Mouse (Mus musculus) ES-E14 (cell line): ENCODE measurements around the gene Sult6b2. TPM values are rescaled to one million over a fixed set of nuclear protein-coding genes. Genes with fewer than 3 reads are reported as not detected.
A peak's percentile ranks its signal among the peaks of the same experiment; 100 is the strongest.

Experiments used
- DNase-seq: peaks from one replicate; pipeline ENCODE4 v3.0.0-alpha.2; 2013; ENCODE audit warnings: low read depth, low spot score
- H3K27ac ChIP-seq: 2 replicates; pipeline ENCODE4 v1.5.1; 2012; ENCODE audit warnings: low read depth, mild to moderate bottlenecking, low read length, moderate library complexity, mixed read lengths; ENCODE audit not compliant: poor library complexity, insufficient read depth, severe bottlenecking
- H3K36me3 ChIP-seq: 2 replicates; pipeline ENCODE4 v1.6.1; 2012; ENCODE audit warnings: mild to moderate bottlenecking, low read length, moderate library complexity, mixed read lengths; ENCODE audit not compliant: control insufficient read depth, poor library complexity, insufficient read depth, severe bottlenecking
- H3K4me1 ChIP-seq, 2 experiments: fragments of 150-350 bp in 1 of 2; sonication (generic) in 1 of 2; 2 replicates each; pipeline ENCODE4 v1.6.1; 2012; ENCODE audit warnings: low read length in 2 of 2, mild to moderate bottlenecking in 1 of 2, mixed read lengths in 1 of 2; ENCODE audit not compliant: control insufficient read depth in 2 of 2, insufficient read depth in 2 of 2, poor library complexity in 1 of 2
- H3K4me3 ChIP-seq, 2 experiments: fragments of 150-350 bp in 1 of 2; sonication (generic) in 1 of 2; 2 replicates each; pipeline ENCODE4 v1.5.1; 2012; ENCODE audit warnings: low read length in 2 of 2, low read depth in 1 of 2, mild to moderate bottlenecking in 1 of 2, mixed read lengths in 1 of 2; ENCODE audit not compliant: insufficient read depth in 1 of 2, poor library complexity in 1 of 2, severe bottlenecking in 1 of 2
- H3K9ac ChIP-seq: 2 replicates; pipeline ENCODE4 v1.6.1; 2012; ENCODE audit warnings: low read depth, mild to moderate bottlenecking, low read length, mixed read lengths; ENCODE audit not compliant: poor library complexity, insufficient read depth, severe bottlenecking
- H3K9me3 ChIP-seq: fragments of 150-350 bp; sonication (generic); 2 replicates; pipeline ENCODE4 v1.6.1; 2012; ENCODE audit warnings: low read depth, mild to moderate bottlenecking, low read length; ENCODE audit not compliant: control insufficient read depth, insufficient read depth
- CHD2 ChIP-seq: IDR thresholded peaks from 2 replicates; pipeline ENCODE4 v1.6.1; 2014; ENCODE audit warnings: mild to moderate bottlenecking, low read depth, low read length, inconsistent platforms
- HCFC1 ChIP-seq: IDR thresholded peaks from 2 replicates; pipeline ENCODE4 v1.6.1; 2012; ENCODE audit warnings: low read length, inconsistent platforms, borderline replicate concordance; ENCODE audit not compliant: insufficient read depth
- MAFK ChIP-seq: IDR thresholded peaks from 2 replicates; pipeline ENCODE4 v1.6.1; 2014; ENCODE audit warnings: mild to moderate bottlenecking, low read depth, low read length, inconsistent platforms; ENCODE audit not compliant: insufficient read depth
- ZC3H11A ChIP-seq: IDR thresholded peaks from 2 replicates; pipeline ENCODE4 v1.6.1; 2012; ENCODE audit warnings: low read depth, mild to moderate bottlenecking, inconsistent platforms, low read length, borderline replicate concordance
- ZNF384 ChIP-seq: IDR thresholded peaks from 2 replicates; pipeline ENCODE4 v1.6.1; 2012; ENCODE audit warnings: low read depth, low read length, inconsistent platforms
- in situ Hi-C, 2 experiments: fragments of 600-800 bp; cut with MboI; formaldehyde crosslinking; loops; one replicate each; pipeline ENCODE4 v1.15.1; 2025; ENCODE audit warnings: low sequenced_read_pairs in 2 of 2, inconsistent platforms in 1 of 2; ENCODE audit not compliant: unreplicated experiment in 2 of 2
- total RNA-seq: library from RNA; depleted of rRNA; stranded (reverse); fragments of 300-350 nt; gene quantifications from 2 replicates; pipeline ENCODE4 v1.2.3, GENCODE M21; 2012

Sult6b2 gene
- total RNA-seq, 1 experiment = 0.31 TPM

DNA sequence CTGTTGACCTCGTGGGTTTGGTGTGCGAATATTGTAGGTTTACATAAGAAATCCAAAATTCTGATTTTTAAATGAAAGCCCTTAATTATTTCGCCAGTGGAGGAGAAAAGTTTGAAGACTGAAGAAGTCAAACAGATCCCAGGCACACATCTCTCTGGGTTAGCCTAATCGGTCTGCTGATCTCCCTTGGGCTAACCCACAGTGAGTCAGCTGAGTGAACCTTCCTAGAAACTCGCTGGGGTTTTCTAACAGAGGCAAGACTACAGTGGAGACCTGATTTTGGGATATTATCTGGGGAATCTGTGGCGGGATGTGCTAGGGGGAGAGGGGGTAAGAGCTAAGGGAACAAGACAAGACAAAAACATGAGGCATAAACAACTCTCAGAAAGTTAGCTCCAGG is 5.9 kb upstream of the Sult6b2 start:
- peaks cover 9 to 11% of the 10 kb centered on the region in 2 experiments for H3K4me1 ChIP-seq
- H3K9me3 ChIP-seq = no peaks in the 10 kb centered on the region
- no peak overlapping the region for H3K27ac ChIP-seq
- no peak for DNase-seq
- H3K36me3 ChIP-seq = no peaks in the 10 kb centered on the region
- H3K4me3 ChIP-seq = no peak overlapping the region
- TF ChIP-seq MAFK = no peak
- no peak for TF ChIP-seq ZC3H11A
- no peak for TF ChIP-seq ZNF384
- no peak for TF ChIP-seq CHD2
- TF ChIP-seq HCFC1 = no peak
- in situ Hi-C loops = no loop called here
- no peak overlapping the region for H3K9ac ChIP-seq

GRCm38 (mm10) chr6:142809373-142810098 is 5.2 kb upstream of the Sult6b2 start:
- Histone ChIP-seq H3K9me3 (no peaks in the 10 kb centered on the region), H3K4me3 (no peak overlapping the region), H3K9ac (no peak overlapping the region), H3K27ac (0 out of 2 replicates have a peak overlapping the region, but pooled peaks have one; percentile 13), H3K36me3 (no peaks in the 10 kb centered on the region), H3K4me1 (peaks cover 9 to 11% of the 10 kb centered on the region in 2 experiments)
- in situ Hi-C loops = no loop called here
- TF ChIP-seq MAFK = peak; percentile 96
- no peak for TF ChIP-seq CHD2
- no peak for DNase-seq

DNA sequence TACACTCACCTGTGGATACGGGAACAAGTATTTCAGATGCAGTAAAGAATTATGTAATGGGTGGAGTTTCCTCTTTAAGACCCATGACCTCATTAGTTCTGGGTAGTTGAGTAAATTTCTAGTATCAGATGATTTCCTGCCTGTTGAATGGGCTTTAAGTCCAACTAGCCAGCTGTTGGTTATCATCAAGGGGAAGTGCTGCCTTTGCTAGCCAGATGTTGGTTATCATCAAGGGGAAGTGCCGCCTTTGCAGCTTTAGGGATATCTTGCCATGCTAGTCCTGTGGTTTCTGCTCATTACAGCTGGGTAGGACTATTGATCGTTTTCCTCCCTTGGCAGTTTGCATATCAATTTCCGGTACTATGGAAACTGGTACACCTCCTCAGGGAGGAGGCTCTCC is 2.0 kb upstream of the Sult6b2 start:
- TF ChIP-seq ZNF384 (no peak), HCFC1 (no peak), ZC3H11A (no peak), CHD2 (no peak), MAFK (no peak)
- Histone ChIP-seq H3K9me3 (no peaks in the 10 kb centered on the region), H3K4me1 (peaks cover 7 to 9% of the 10 kb centered on the region in 2 experiments), H3K9ac (no peak overlapping the region), H3K36me3 (no peaks in the 10 kb centered on the region), H3K4me3 (no peak overlapping the region), H3K27ac (no peak overlapping the region)
- in situ Hi-C loops = no loop called here
- no peak for DNase-seq

- no peaks in the 10 kb centered on the region for H3K4me1 ChIP-seq
- no peak overlapping the region for H3K9ac ChIP-seq
- DNase-seq = no peak
- no peaks in the 10 kb centered on the region for H3K36me3 ChIP-seq
- in situ Hi-C loops = no loop called here
- H3K27ac ChIP-seq = no peak overlapping the region
- no peaks in the 10 kb centered on the region for H3K9me3 ChIP-seq
- H3K4me3 ChIP-seq = no peak overlapping the region
- TF ChIP-seq HCFC1 (no peak), ZC3H11A (no peak), ZNF384 (no peak), CHD2 (no peak), MAFK (no peak)
These were observed 1.4 kb downstream of the Sult6b2 start for GRCm38 (mm10) chr6:142802617-142803525.
